Mouse (Mus musculus) hindbrain, embryonic 16.5 days (tissue): ENCODE results near the gene Pax6. TPM values are rescaled to one million over a fixed set of nuclear protein-coding genes. Genes with fewer than 3 reads are reported as not detected.

Source experiments
- ATAC-seq: fragments of 200-750 bp; cut with Nextera tagmentation; 2 replicates; pipeline ENCODE4 v1.8.0; 2017; ENCODE audit warnings: moderate TSS enrichment, moderate library complexity
- H3K27ac ChIP-seq: fragments of 300-500 bp; sonication (generic); 2 replicates; pipeline ENCODE4 v1.5.1; 2014; ENCODE audit warnings: low read depth, mild to moderate bottlenecking, control low read depth, low read length, moderate library complexity
- H3K27me3 ChIP-seq: fragments of 300-500 bp; sonication (generic); replicated peaks from 2 replicates; pipeline ENCODE4 v1.6.1; 2014; ENCODE audit warnings: low read length; ENCODE audit not compliant: control insufficient read depth, insufficient read depth
- H3K36me3 ChIP-seq: fragments of 300-500 bp; sonication (generic); 2 replicates; pipeline ENCODE4 v1.6.1; 2014; ENCODE audit warnings: mild to moderate bottlenecking, low read length, moderate library complexity, mixed read lengths; ENCODE audit not compliant: control insufficient read depth, insufficient read depth
- H3K4me1 ChIP-seq: fragments of 300-500 bp; sonication (generic); 2 replicates; pipeline ENCODE4 v1.6.1; 2014; ENCODE audit warnings: low read depth, low read length; ENCODE audit not compliant: control insufficient read depth, insufficient read depth
- H3K4me2 ChIP-seq: fragments of 300-500 bp; sonication (generic); 2 replicates; pipeline ENCODE4 v1.6.1; 2014; ENCODE audit warnings: mild to moderate bottlenecking, low read length, control low read depth, moderate library complexity
- H3K4me3 ChIP-seq: fragments of 300-500 bp; sonication (generic); 2 replicates; pipeline ENCODE4 v1.5.1; 2014; ENCODE audit warnings: mild to moderate bottlenecking, low read length, control low read depth, moderate library complexity
- H3K9ac ChIP-seq: fragments of 300-500 bp; sonication (generic); 2 replicates; pipeline ENCODE4 v1.6.1; 2014; ENCODE audit warnings: low read depth, mild to moderate bottlenecking, control low read depth, low read length, moderate library complexity
- H3K9me3 ChIP-seq: fragments of 300-500 bp; sonication (generic); 2 replicates; pipeline ENCODE4 v1.6.1; 2014; ENCODE audit warnings: mild to moderate bottlenecking, low read length, moderate library complexity; ENCODE audit not compliant: control insufficient read depth
- WGBS: fragments of 180-500 bp; shearing (Covaris S2); extraction: QIAGEN DNeasy Blood & Tissue Kit; methylation state at CpG from one replicate; pipeline ENCODE4 v1.1.7; 2014; 5-methylcytosine and 5-hydroxymethylcytosine counted together
- polyA plus RNA-seq: library from polyadenylated mRNA; unstranded; fragments of >200 nt; fragmentation: Nextera tagmentation; extraction: Ambion mirVana; gene quantifications from 2 replicates; pipeline ENCODE4 v1.2.1, GENCODE M21; 2015

Gene Pax6
- polyA plus RNA-seq, result 40.7 and 43.8 TPM in 2 replicates

- WGBS, result under 1% methylated on average over 44 of the region's 44 CpGs
- H3K27me3 ChIP-seq, result peaks cover 52% of the 10 kb centered on the region
- peak within 1 kb of the TSS; percentile 49 for H3K9ac ChIP-seq
- H3K36me3 ChIP-seq, result no peaks in the 10 kb centered on the region
- ATAC-seq, result peak; percentile 71
- peaks cover 2% of the 10 kb centered on the region; the same call in 1 of the 2 replicates for H3K4me1 ChIP-seq
- H3K4me2 ChIP-seq, result peak within 1 kb of the TSS; percentile 50
- H3K27ac ChIP-seq, result peak within 1 kb of the TSS; percentile 5; the same call in 1 of the 2 replicates
- peak within 1 kb of the TSS; percentile 50 for H3K4me3 ChIP-seq
- H3K9me3 ChIP-seq, result no peaks in the 10 kb centered on the region
Measured at GRCm38 (mm10) chr2:105668271-105669270, at the start of gene Pax6. TSS of gene Pax6 (plus strand) at chr2:105668900.

GRCm38 (mm10) chr2:105648933-105649332 is 19.8 kb upstream of the Pax6 start:
- Histone ChIP-seq H3K4me3 (no peak overlapping the region), H3K4me2 (no peak overlapping the region), H3K36me3 (no peaks in the 10 kb centered on the region), H3K9ac (no peak overlapping the region), H3K27ac (no peak overlapping the region), H3K4me1 (no peaks in the 10 kb centered on the region), H3K27me3 (no peaks in the 10 kb centered on the region; the same call in none of the 2 replicates), H3K9me3 (no peaks in the 10 kb centered on the region)
- no peak for ATAC-seq
- 83% methylated on average over 2 of the region's 2 CpGs for whole genome bisulfite sequencing

- no peaks in the 10 kb centered on the region for H3K36me3 ChIP-seq
- no peaks in the 10 kb centered on the region for H3K9me3 ChIP-seq
- H3K27me3 ChIP-seq, result peaks cover 28% of the 10 kb centered on the region
- peaks cover 3% of the 10 kb centered on the region; the same call in 1 of the 2 replicates for H3K4me1 ChIP-seq
- no peak overlapping the region for H3K27ac ChIP-seq
- H3K9ac ChIP-seq, result no peak overlapping the region
- no peak overlapping the region for H3K4me3 ChIP-seq
- no peak for ATAC-seq
- 84% methylated on average over 8 of the region's 8 CpGs for WGBS
- no peak overlapping the region for H3K4me2 ChIP-seq
Measured at GRCm38 (mm10) chr2:105656456-105656855, 12.2 kb upstream of the Pax6 start.

- H3K27me3 ChIP-seq, result peaks cover 50% of the 10 kb centered on the region
- H3K4me1 ChIP-seq, result peaks cover 3% of the 10 kb centered on the region; the same call in 1 of the 2 replicates
- no peak overlapping the region; the same call in 1 of the 2 replicates for H3K4me3 ChIP-seq
- no peaks in the 10 kb centered on the region for H3K9me3 ChIP-seq
- H3K4me2 ChIP-seq, result peak overlapping the region; percentile 49
- WGBS, result 14% methylated on average over 9 of the region's 9 CpGs
- H3K27ac ChIP-seq, result no peak overlapping the region; the same call in 1 of the 2 replicates
- no peak for ATAC-seq
- no peak overlapping the region for H3K9ac ChIP-seq
- H3K36me3 ChIP-seq, result no peaks in the 10 kb centered on the region
Measured at GRCm38 (mm10) chr2:105659350-105659749, 9.3 kb upstream of the Pax6 start.

- no peak overlapping the region; the same call in 1 of the 2 replicates for H3K27ac ChIP-seq
- H3K27me3 ChIP-seq, result peaks cover 58% of the 10 kb centered on the region
- WGBS, result 2% methylated on average over 41 of the region's 41 CpGs
Measured at GRCm38 (mm10) chr2:105659926-105660873, 8.5 kb upstream of the Pax6 start.

GRCm38 (mm10) chr2:105660874-105661622 is 7.7 kb upstream of the Pax6 start:
- peak overlapping the region; percentile 56; the same call in 1 of the 2 replicates for H3K27ac ChIP-seq
- peaks cover 66% of the 10 kb centered on the region for H3K27me3 ChIP-seq
- H3K9ac ChIP-seq, result no peak overlapping the region
- H3K9me3 ChIP-seq, result no peaks in the 10 kb centered on the region
- peaks cover 3% of the 10 kb centered on the region; the same call in 1 of the 2 replicates for H3K4me1 ChIP-seq
- peak overlapping the region; percentile 17 for H3K4me3 ChIP-seq
- peak overlapping the region; percentile 49 for H3K4me2 ChIP-seq
- H3K36me3 ChIP-seq, result no peaks in the 10 kb centered on the region
- 0 out of 2 replicates have a peak, but pooled peaks have one; percentile 11 for ATAC-seq
- under 1% methylated on average over 25 of the region's 26 CpGs for WGBS

More at GRCm38 (mm10) chr2:105659926-105660873, 8.5 kb upstream of the Pax6 start:
- ATAC-seq, result peak; percentile 86
- H3K36me3 ChIP-seq, result no peaks in the 10 kb centered on the region
- H3K9me3 ChIP-seq, result no peaks in the 10 kb centered on the region
- H3K4me2 ChIP-seq, result peak overlapping the region; percentile 49
- peak overlapping the region; percentile 30; the same call in 1 of the 2 replicates for H3K9ac ChIP-seq
- peaks cover 3% of the 10 kb centered on the region; the same call in 1 of the 2 replicates for H3K4me1 ChIP-seq
- H3K4me3 ChIP-seq, result peak overlapping the region; percentile 22

GRCm38 (mm10) chr2:105661623-105662066 is 7.1 kb upstream of the Pax6 start:
- H3K4me3 ChIP-seq, result peak overlapping the region; percentile 12
- no peaks in the 10 kb centered on the region for H3K9me3 ChIP-seq
- H3K9ac ChIP-seq, result peak overlapping the region; percentile 22; the same call in 1 of the 2 replicates
- H3K36me3 ChIP-seq, result no peaks in the 10 kb centered on the region
- H3K4me1 ChIP-seq, result peaks cover 3% of the 10 kb centered on the region; the same call in 1 of the 2 replicates
- H3K27ac ChIP-seq, result peak overlapping the region; percentile 29; the same call in 1 of the 2 replicates
- H3K4me2 ChIP-seq, result peak overlapping the region; percentile 39
- ATAC-seq, result peak; percentile 53; the same call in 1 of the 2 replicates
- 2% methylated on average over 18 of the region's 18 CpGs for WGBS
- peaks cover 67% of the 10 kb centered on the region for H3K27me3 ChIP-seq

- no peaks in the 10 kb centered on the region for H3K9me3 ChIP-seq
- H3K4me1 ChIP-seq, result peaks cover 3% of the 10 kb centered on the region; the same call in 1 of the 2 replicates
- no peak for ATAC-seq
- H3K27ac ChIP-seq, result no peak overlapping the region; the same call in 1 of the 2 replicates
- 7% methylated on average over 16 of the region's 16 CpGs for WGBS
- no peak overlapping the region for H3K4me3 ChIP-seq
- H3K9ac ChIP-seq, result no peak overlapping the region
- H3K27me3 ChIP-seq, result peaks cover 64% of the 10 kb centered on the region
- no peaks in the 10 kb centered on the region for H3K36me3 ChIP-seq
- H3K4me2 ChIP-seq, result peak overlapping the region; percentile 12; the same call in 1 of the 2 replicates
Measured at GRCm38 (mm10) chr2:105662121-105662520, 6.6 kb upstream of the Pax6 start.
